ENCODE assay signal across 8 mouse cellular contexts in genomic region chr14:80215960-80216552, GRCm38 (mm10).
DNase-seq lines count a peak whose midpoint lies in the region; ATAC-seq and TF ChIP-seq lines count a peak whose summit lies in the region.

No protein-coding gene starts in this region.

- no peak for TF ChIP-seq POLR2A in cortical plate, adult 2 months (IDR thresholded peaks at IDR 0.05; ENCODE audit: extremely low read depth, insufficient read depth, low read length)

- H3K4me1 ChIP-seq in cortical plate, adult 2 months (ENCODE audit: control insufficient read depth, insufficient read depth, low read length), result no peaks in the 10 kb centered on the region
- no peaks in the 10 kb centered on the region for H3K4me1 ChIP-seq in intestine, embryonic 15.5 days (replicated peaks)
- H3K4me1 ChIP-seq in midbrain, embryonic 13.5 days (replicated peaks), result peaks cover 11% of the 10 kb centered on the region
- H3K4me1 ChIP-seq in stomach, embryonic 15.5 days, result no peaks in the 10 kb centered on the region

- peak; percentile 82 for ATAC-seq in intestine, embryonic 15.5 days
- peak; percentile 79 for ATAC-seq in midbrain, embryonic 13.5 days
- peak; percentile 35; the same call in 1 of the 2 replicates for ATAC-seq in stomach, embryonic 15.5 days (ENCODE audit: insufficient read depth, low FRiP score, low read depth)

- WGBS in intestine, embryonic 15.5 days, result 16% methylated on average over 6 of the region's 6 CpGs
- 12% methylated on average over 6 of the region's 6 CpGs for WGBS in midbrain, embryonic 13.5 days
- WGBS in stomach, embryonic 15.5 days, result 10% methylated on average over 6 of the region's 6 CpGs

- H3K27ac ChIP-seq in cortical plate, adult 2 months (ENCODE audit: insufficient read depth, low read length), result no peak overlapping the region
- H3K27ac ChIP-seq in intestine, embryonic 15.5 days, result no peak overlapping the region
- no peak overlapping the region for H3K27ac ChIP-seq in midbrain, embryonic 13.5 days
- no peak overlapping the region for H3K27ac ChIP-seq in stomach, embryonic 15.5 days

- TF ChIP-seq CTCF in cortical plate, adult 2 months (IDR thresholded peaks at IDR 0.05; ENCODE audit: extremely low read depth, insufficient read depth, low read length), result peak; percentile 88

- intact Hi-C loops in left cerebral cortex, postnatal 14 days (cut with DNase I), result loop anchor here (1.0 to 10.0 kb wide), 2 partner anchors 371 to 447 kb away; no protein-coding TSS in a partner anchor

- H3K9me3 ChIP-seq in intestine, embryonic 15.5 days, result no peaks in the 10 kb centered on the region
- no peaks in the 10 kb centered on the region for H3K9me3 ChIP-seq in midbrain, embryonic 13.5 days
- H3K9me3 ChIP-seq in stomach, embryonic 15.5 days, result no peaks in the 10 kb centered on the region

- no peak overlapping the region for H3K4me2 ChIP-seq in intestine, embryonic 15.5 days (replicated peaks)
- H3K4me2 ChIP-seq in midbrain, embryonic 13.5 days (replicated peaks), result no peak overlapping the region
- no peak overlapping the region for H3K4me2 ChIP-seq in stomach, embryonic 15.5 days

- H3K27me3 ChIP-seq in intestine, embryonic 15.5 days (replicated peaks), result no peaks in the 10 kb centered on the region
- peaks cover 15% of the 10 kb centered on the region for H3K27me3 ChIP-seq in midbrain, embryonic 13.5 days
- H3K27me3 ChIP-seq in stomach, embryonic 15.5 days (replicated peaks), result no peaks in the 10 kb centered on the region

- no peaks in the 10 kb centered on the region for H3K36me3 ChIP-seq in intestine, embryonic 15.5 days
- H3K36me3 ChIP-seq in midbrain, embryonic 13.5 days, result no peaks in the 10 kb centered on the region
- H3K36me3 ChIP-seq in stomach, embryonic 15.5 days, result no peaks in the 10 kb centered on the region

- H3K9ac ChIP-seq in intestine, embryonic 15.5 days, result no peak overlapping the region
- no peak overlapping the region for H3K9ac ChIP-seq in midbrain, embryonic 13.5 days (replicated peaks)
- H3K9ac ChIP-seq in stomach, embryonic 15.5 days, result no peak overlapping the region

- peak; percentile 76 for DNase-seq in adrenal gland, postnatal 10 days
- peak; percentile 61 for DNase-seq in gastrocnemius, postnatal 10 days
- DNase-seq in left cerebral cortex, postnatal 14 days (ENCODE audit: low spot score in 2 of 2), result peak; percentile 56 to 68
- DNase-seq in spleen, postnatal 36 days (ENCODE audit: low spot score in 2 of 2), result no peak

- H3K4me3 ChIP-seq in cortical plate, adult 2 months (ENCODE audit: insufficient read depth, low read length), result no peak overlapping the region
- no peak overlapping the region for H3K4me3 ChIP-seq in intestine, embryonic 15.5 days (replicated peaks)
- no peak overlapping the region for H3K4me3 ChIP-seq in midbrain, embryonic 13.5 days (replicated peaks)
- H3K4me3 ChIP-seq in stomach, embryonic 15.5 days (replicated peaks), result no peak overlapping the region

Comparison
In these comparisons a context has a peak if more than half of its experiments do, and no peak if none do; other contexts are left out.
1. DNase-seq: peak in adrenal gland, postnatal 10 days (single experiment), gastrocnemius, postnatal 10 days (single experiment) and left cerebral cortex, postnatal 14 days (2 of 2); none in spleen, postnatal 36 days (0 of 2).
2. Peak in every context shown above with its lines, with median percentiles within 50 percentile points of each other: ATAC-seq.